Mouse (Mus musculus) ES-CJ7 (cell line): ENCODE measurements at regions not wholly inside any gene's neighbourhood (a gene's known extent, or its start where the extent isn't known, plus 50 kb on each side); places are given as distances from the start of the nearest gene placed in this dataset.

ENCODE experiments used
- DNase-seq: peaks from one replicate; pipeline ENCODE4 v3.0.0; 2011; ENCODE audit warnings: low read depth, low spot score

GRCm38 (mm10) chr3:118418981-118419380 lies 142.9 kb upstream of the Dpyd start:
- DNase-seq: no peak

- DNase-seq: no peak
Observed at GRCm38 (mm10) chr3:118421701-118422100, 140.2 kb upstream of the Dpyd start.

GRCm38 (mm10) chr3:118425748-118426147 lies 136.2 kb upstream of the Dpyd start:
- peak; percentile 35 for DNase-seq

- peak; percentile 38 for DNase-seq
Observed at GRCm38 (mm10) chr3:118428523-118428922, 133.4 kb upstream of the Dpyd start.

GRCm38 (mm10) chr3:118429825-118430630 lies 131.9 kb upstream of the Dpyd start:
- peak; percentile 11 for DNase-seq

- no peak for DNase-seq
Observed at GRCm38 (mm10) chr3:118430631-118430906, 131.4 kb upstream of the Dpyd start.

GRCm38 (mm10) chr3:118431031-118431723 lies 130.8 kb upstream of the Dpyd start:
- peak; percentile 91 for DNase-seq

- peak; percentile 23 for DNase-seq
Observed at GRCm38 (mm10) chr3:118433441-118434021, 128.4 kb upstream of the Dpyd start.

- peak; percentile 62 for DNase-seq
Observed at GRCm38 (mm10) chr3:118434311-118434710, 127.6 kb upstream of the Dpyd start.

- DNase-seq: no peak
Observed at GRCm38 (mm10) chr3:118434847-118435246, 127.1 kb upstream of the Dpyd start.

- DNase-seq: no peak
Observed at GRCm38 (mm10) chr3:118435248-118435647, 126.7 kb upstream of the Dpyd start.

- DNase-seq: no peak
Observed at GRCm38 (mm10) chr3:118443742-118444332, 118.1 kb upstream of the Dpyd start.

GRCm38 (mm10) chr3:118445360-118445759 lies 116.6 kb upstream of the Dpyd start:
- no peak for DNase-seq

- no peak for DNase-seq
Observed at GRCm38 (mm10) chr3:118459636-118460035, 102.3 kb upstream of the Dpyd start.

GRCm38 (mm10) chr3:118465611-118466010 lies 96.3 kb upstream of the Dpyd start:
- no peak for DNase-seq

GRCm38 (mm10) chr3:118472215-118472799 lies 89.6 kb upstream of the Dpyd start:
- DNase-seq: no peak

- DNase-seq: no peak
Observed at GRCm38 (mm10) chr3:118478065-118478464, 83.9 kb upstream of the Dpyd start.

- DNase-seq: no peak
Observed at GRCm38 (mm10) chr3:118480515-118481248, 81.2 kb upstream of the Dpyd start.

- no peak for DNase-seq
Observed at GRCm38 (mm10) chr3:118485966-118486365, 76.0 kb upstream of the Dpyd start.

- no peak for DNase-seq
Observed at GRCm38 (mm10) chr3:118487408-118487807, 74.5 kb upstream of the Dpyd start.

GRCm38 (mm10) chr3:118491101-118491500 lies 70.8 kb upstream of the Dpyd start:
- no peak for DNase-seq
